Mouse (Mus musculus): ENCODE data around the gene Lsp1. TPM values are rescaled to one million over a fixed set of nuclear protein-coding genes. Genes with fewer than 3 reads are reported as not detected.

Gene Lsp1
- polyA plus RNA-seq, 1 experiment from 2014 or later: 5.1 TPM

DNA sequence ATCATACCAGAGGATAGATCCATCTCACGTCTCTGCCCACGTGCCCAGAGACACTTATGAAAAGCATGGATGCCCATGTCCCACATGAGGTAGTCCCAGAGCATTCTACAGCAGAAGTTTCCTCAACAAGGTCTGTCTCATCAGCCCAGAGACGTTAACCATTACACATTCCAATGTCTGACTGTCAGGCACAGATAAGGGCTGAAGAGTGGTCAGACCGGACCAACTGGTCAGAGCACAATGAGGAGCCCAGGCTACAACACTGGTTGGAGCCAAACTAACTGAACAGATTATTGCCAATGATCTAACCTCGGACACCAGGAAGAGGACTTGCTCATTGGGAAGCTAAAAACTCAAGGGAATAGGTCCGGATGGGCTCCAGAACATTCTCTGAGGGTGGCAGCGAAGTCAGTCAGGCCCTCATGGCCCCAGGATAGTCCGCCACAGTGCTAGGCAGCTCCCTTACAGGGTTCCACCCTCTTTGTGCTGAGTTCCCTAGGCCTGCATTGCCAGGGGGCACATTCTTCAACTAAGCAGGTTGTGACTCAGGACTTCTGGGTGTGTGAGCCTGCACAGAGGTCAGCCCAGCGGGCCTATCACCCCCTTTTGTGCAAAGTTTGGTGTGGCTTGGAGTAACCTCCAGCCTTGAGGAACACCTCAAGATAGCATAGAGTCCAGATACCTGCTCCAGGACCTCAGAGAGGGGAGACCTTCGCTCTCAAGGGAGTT is 26.3 kb upstream of the Lsp1 start, which contains the start of gene Syt8:
Gene Syt8 (plus strand): TSS at position 714 of the 729 bp plus-strand sequence.
- Histone ChIP-seq H3K9me3 (no peaks in the 10 kb centered on the region), H3K4me1 (replicated peaks) (peaks cover 17% of the 10 kb centered on the region), H3K27ac (no peak within 1 kb of the TSS), H3K36me3 (no peaks in the 10 kb centered on the region), H3K4me3 (no peak within 1 kb of the TSS), H3K9ac (no peak within 1 kb of the TSS), H3K27me3 (no peaks in the 10 kb centered on the region; the same call in 1 of the 2 replicates), H3K4me2 (no peak within 1 kb of the TSS)
- ATAC-seq (ENCODE audit: low FRiP score): no peak
- WGBS: 85% methylated on average over 10 of the region's 10 CpGs

DNA sequence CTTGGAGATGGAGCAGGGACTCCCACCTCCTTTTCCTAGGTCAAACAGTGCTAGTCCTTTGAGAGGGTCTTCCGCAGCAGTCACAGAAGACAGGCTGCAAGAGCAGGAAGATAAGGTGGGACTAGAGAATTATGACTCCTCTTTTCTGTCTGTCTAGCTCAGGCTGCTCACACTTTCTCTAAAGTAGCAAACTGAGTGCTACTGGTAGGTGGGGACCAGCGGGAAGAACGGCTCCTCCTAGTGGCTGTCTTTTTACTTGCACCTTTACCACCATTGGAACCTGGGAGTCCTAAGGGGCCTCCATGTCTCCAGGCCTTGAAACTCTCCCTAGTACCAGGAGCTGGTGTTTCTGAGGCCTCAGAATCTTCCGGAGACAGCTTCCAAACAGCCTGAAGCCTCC is 25.1 kb upstream of the Lsp1 start:
- Histone ChIP-seq H3K27ac (no peak overlapping the region), H3K4me2 (no peak overlapping the region), H3K27me3 (no peaks in the 10 kb centered on the region; the same call in 1 of the 2 replicates), H3K9ac (no peak overlapping the region), H3K4me3 (no peak overlapping the region), H3K9me3 (no peaks in the 10 kb centered on the region), H3K4me1 (replicated peaks) (peaks cover 8% of the 10 kb centered on the region), H3K36me3 (no peaks in the 10 kb centered on the region)
- ATAC-seq (ENCODE audit: low FRiP score): no peak
- 23% methylated on average over 4 of the region's 4 CpGs for WGBS

DNA sequence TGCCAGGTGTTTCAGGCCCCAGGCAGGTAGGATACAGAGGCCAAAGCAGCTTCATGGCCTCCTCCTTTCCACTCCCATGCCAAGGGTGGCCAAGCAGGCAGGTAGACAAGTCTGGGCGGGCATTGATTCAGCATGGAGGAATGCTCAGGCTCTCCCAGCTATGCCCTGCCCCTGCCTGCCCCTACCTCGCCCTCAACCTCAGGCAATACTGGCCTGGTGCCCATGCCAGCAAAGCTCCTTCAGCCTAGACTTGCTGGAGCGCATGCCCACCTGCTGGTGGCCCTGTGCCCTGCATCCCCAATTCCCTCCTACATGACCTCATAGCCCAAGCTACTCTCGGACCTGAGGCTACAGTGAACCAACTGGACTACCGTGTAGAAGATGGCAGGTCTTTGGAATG is 23.3 kb upstream of the Lsp1 start:
- Histone ChIP-seq H3K27ac (no peak overlapping the region), H3K27me3 (no peaks in the 10 kb centered on the region; the same call in 1 of the 2 replicates), H3K9me3 (no peaks in the 10 kb centered on the region), H3K4me1 (replicated peaks) (0 out of 2 replicates have a peak, but pooled peaks cover 4% of the 10 kb centered on the region), H3K9ac (no peak overlapping the region), H3K4me3 (no peak overlapping the region), H3K4me2 (no peak overlapping the region), H3K36me3 (no peaks in the 10 kb centered on the region)
- no peak for ATAC-seq (ENCODE audit: low FRiP score)
- 83% methylated on average over 5 of the region's 5 CpGs for WGBS

DNA sequence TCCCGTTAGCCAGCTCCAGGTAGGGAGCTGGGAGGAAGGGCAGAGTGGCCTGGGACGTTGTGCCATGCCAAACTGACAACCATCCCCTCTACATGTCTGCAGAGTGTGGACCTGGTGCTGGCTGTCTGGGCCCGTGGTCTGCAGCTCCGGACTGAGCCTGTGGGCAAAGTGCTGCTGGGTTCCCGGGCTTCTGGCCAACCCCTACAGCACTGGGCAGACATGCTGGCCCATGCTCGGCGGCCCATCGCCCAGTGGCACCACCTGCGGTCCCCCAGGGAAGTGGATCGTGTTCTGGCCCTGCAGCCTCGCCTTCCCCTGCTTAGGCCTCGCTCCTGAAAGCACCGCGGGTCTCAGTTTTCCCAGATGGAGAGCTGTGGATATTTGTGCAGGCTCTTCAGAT is 20.6 kb upstream of the Lsp1 start:
- Histone ChIP-seq H3K4me2 (no peak overlapping the region), H3K27ac (no peak overlapping the region), H3K9me3 (no peaks in the 10 kb centered on the region), H3K27me3 (no peaks in the 10 kb centered on the region), H3K36me3 (no peaks in the 10 kb centered on the region), H3K9ac (no peak overlapping the region), H3K4me1 (replicated peaks) (0 out of 2 replicates have a peak, but pooled peaks cover 4% of the 10 kb centered on the region), H3K4me3 (no peak overlapping the region)
- WGBS: 90% methylated on average over 14 of the region's 14 CpGs
- no peak for ATAC-seq (ENCODE audit: low FRiP score)

DNA sequence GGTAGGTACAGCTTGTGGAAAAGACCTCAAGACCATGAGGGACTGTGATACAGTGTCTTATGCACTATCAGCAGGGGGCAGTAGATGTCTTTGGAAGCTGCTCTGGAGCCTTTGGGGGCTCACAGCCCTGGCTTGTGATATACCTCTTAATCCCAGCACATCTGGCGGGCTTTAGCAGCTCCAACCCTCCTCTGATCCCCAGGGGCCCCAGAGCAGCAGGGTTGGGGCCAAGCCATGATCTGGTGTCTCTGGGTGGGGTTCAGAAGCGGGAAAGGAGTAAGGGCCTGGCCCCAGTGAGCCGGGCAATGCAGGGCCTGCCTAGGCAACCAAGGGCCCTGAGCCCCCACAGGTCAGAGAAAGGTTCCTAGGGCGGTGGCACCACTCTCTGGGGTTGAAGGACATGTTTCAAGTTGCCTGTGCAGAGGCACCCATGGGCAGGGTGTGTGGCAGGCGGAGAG is 19.9 kb upstream of the Lsp1 start:
- Histone ChIP-seq H3K9ac (no peak overlapping the region), H3K36me3 (no peaks in the 10 kb centered on the region), H3K27ac (no peak overlapping the region), H3K9me3 (no peaks in the 10 kb centered on the region), H3K27me3 (no peaks in the 10 kb centered on the region), H3K4me2 (no peak overlapping the region), H3K4me1 (replicated peaks) (0 out of 2 replicates have a peak, but pooled peaks cover 4% of the 10 kb centered on the region), H3K4me3 (no peak overlapping the region)
- WGBS: 52% methylated on average over 5 of the region's 5 CpGs
- peak; percentile 43; the same call in 1 of the 2 replicates for ATAC-seq (ENCODE audit: low FRiP score)

DNA sequence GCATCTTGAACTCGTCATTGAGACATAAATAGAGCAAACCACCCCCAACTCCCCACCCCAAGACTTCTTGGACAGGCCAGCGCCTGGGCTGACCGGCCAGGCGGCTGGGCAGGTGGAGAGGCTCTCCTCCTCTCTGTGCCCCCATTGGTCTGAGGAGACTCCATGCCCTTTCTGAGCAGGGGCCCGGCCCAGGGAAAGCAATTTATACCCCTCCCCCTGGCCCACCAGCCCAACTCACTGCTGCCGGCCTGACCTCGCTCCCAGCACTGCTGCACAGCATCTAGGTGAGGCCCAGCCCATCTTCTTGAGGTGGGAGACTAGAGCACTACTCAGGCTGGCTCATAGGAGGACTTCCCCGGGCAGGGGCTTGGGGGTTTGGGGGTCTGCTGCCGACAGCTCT is 19.0 kb upstream of the Lsp1 start, which contains the start of gene Tnni2:
Gene Tnni2 (plus strand): TSS at position 224 of the 400 bp plus-strand sequence.
- H3K27ac ChIP-seq: no peak within 1 kb of the TSS
- no peaks in the 10 kb centered on the region for H3K9me3 ChIP-seq
- 75% methylated on average over 9 of the region's 9 CpGs for WGBS
- no peak within 1 kb of the TSS for H3K9ac ChIP-seq
- H3K36me3 ChIP-seq: no peaks in the 10 kb centered on the region
- no peaks in the 10 kb centered on the region for H3K27me3 ChIP-seq
- H3K4me1 ChIP-seq (replicated peaks): 0 out of 2 replicates have a peak, but pooled peaks cover 4% of the 10 kb centered on the region
- ATAC-seq (ENCODE audit: low FRiP score): no peak
- no peak within 1 kb of the TSS for H3K4me2 ChIP-seq
- H3K4me3 ChIP-seq: no peak within 1 kb of the TSS

DNA sequence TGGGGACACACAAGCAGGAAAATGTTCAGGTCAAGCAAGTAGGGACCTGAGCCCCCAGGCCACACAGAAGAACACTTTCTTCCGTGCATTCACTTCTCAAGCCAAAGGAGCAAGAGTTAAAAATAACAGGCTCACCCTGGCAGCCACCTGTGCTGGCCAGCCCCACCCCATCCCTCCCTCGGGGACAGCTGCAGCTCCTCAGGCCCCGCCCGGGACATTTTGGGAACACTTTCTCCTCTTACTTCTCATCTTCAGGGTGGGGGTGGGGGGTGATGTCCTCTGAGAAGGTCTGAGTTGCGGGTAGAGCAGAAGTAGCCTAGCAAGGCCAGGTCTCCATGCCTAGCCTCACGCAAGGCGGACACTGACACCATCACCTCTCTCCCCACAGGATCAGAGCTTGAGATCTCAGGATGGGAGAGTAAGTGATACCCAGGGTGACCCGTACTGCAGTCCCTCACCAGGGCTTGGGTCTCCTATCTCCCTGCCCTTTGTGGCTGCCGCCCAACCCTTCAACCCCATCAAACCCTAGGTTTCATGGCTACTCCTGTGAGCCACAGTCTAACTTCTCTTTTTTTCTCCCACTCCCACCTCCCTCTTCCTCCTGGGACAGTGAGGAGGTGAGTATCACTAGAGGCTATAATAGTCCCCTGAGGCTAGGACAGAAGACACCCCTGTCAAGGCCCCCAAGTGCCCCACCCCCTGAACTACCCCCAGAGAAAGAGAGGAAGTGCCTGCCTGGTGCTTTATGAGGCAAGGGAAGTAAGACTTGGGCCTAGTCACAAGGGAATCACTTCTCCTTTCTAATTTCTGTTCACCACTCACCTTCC is 18.3 kb upstream of the Lsp1 start:
- no peak overlapping the region for H3K4me3 ChIP-seq
- H3K27ac ChIP-seq: no peak overlapping the region
- no peaks in the 10 kb centered on the region for H3K9me3 ChIP-seq
- H3K27me3 ChIP-seq: no peaks in the 10 kb centered on the region
- no peak overlapping the region for H3K9ac ChIP-seq
- no peak for ATAC-seq (ENCODE audit: low FRiP score)
- H3K36me3 ChIP-seq: no peaks in the 10 kb centered on the region
- no peak overlapping the region for H3K4me2 ChIP-seq
- 80% methylated on average over 9 of the region's 9 CpGs for WGBS
- 0 out of 2 replicates have a peak, but pooled peaks cover 4% of the 10 kb centered on the region for H3K4me1 ChIP-seq (replicated peaks)

DNA sequence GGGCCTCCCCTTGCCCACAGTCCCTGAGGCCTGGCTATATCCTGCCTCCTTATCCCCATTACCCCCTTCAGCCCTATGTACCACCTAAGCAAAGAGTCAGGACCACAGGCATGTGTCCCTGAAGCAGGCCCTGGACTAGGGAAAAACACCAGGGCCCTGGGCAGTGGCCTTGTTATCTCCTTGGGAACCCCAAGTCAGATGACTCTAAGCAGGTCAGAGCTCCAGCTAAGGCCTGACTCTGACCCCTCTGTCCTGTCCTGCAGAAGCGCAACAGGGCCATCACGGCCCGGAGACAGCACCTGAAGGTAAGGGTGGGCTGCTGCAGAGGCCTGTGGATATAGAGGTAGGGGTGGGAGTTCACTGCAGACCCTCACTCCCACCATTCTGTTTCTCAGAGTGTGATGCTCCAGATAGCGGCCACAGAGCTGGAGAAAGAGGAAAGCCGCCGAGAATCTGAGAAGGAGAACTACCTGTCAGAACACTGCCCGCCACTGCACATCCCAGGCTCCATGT is 17.6 kb upstream of the Lsp1 start:
- WGBS: 99% methylated on average over 7 of the region's 7 CpGs
- Histone ChIP-seq H3K36me3 (no peaks in the 10 kb centered on the region), H3K4me1 (replicated peaks) (0 out of 2 replicates have a peak, but pooled peaks cover 4% of the 10 kb centered on the region), H3K9me3 (no peaks in the 10 kb centered on the region), H3K27me3 (no peaks in the 10 kb centered on the region), H3K9ac (no peak overlapping the region), H3K4me2 (no peak overlapping the region), H3K27ac (no peak overlapping the region), H3K4me3 (no peak overlapping the region)
- no peak for ATAC-seq (ENCODE audit: low FRiP score)

DNA sequence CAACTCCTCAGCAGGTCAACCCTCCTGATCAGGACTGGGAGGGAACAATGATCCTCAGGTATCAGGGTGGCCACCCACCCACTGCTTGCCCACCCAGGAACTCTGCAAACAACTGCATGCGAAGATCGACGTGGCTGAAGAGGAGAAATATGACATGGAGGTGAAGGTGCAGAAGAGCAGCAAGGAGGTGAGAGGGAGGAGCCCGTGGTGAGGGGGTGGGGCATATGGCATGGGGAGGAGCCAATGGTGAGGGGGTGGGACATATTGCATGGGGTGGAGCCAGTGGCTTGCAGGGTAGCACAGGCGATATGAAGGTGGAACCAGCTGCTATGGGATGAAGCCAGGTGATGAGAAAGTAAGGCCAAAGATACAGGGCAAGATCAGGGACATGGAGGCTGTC is 17.1 kb upstream of the Lsp1 start:
- no peaks in the 10 kb centered on the region for H3K36me3 ChIP-seq
- WGBS: 88% methylated on average over 5 of the region's 5 CpGs
- 0 out of 2 replicates have a peak, but pooled peaks cover 4% of the 10 kb centered on the region for H3K4me1 ChIP-seq (replicated peaks)
- H3K9me3 ChIP-seq: no peaks in the 10 kb centered on the region
- H3K27me3 ChIP-seq: no peaks in the 10 kb centered on the region
- ATAC-seq (ENCODE audit: low FRiP score): no peak
- no peak overlapping the region for H3K27ac ChIP-seq
- no peak overlapping the region for H3K9ac ChIP-seq
- no peak overlapping the region for H3K4me3 ChIP-seq
- H3K4me2 ChIP-seq: no peak overlapping the region

DNA sequence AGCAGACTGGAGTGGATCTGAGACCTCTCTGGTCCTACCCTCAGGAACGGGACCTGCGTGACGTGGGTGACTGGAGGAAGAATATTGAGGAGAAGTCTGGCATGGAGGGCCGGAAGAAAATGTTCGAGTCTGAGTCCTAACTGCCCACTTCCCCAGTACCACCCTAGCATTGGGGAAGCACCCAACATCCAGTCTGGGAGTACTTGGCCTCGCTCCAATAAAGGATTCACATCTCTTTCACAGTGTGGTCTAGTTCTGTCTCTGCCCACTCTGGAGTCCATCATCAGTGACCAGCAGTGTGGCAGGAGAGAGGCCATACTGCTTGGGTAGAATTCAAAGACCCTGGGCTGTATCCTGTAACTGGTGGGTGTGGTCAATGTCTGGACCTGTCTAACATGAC is 16.4 kb upstream of the Lsp1 start:
- no peak for ATAC-seq (ENCODE audit: low FRiP score)

DNA sequence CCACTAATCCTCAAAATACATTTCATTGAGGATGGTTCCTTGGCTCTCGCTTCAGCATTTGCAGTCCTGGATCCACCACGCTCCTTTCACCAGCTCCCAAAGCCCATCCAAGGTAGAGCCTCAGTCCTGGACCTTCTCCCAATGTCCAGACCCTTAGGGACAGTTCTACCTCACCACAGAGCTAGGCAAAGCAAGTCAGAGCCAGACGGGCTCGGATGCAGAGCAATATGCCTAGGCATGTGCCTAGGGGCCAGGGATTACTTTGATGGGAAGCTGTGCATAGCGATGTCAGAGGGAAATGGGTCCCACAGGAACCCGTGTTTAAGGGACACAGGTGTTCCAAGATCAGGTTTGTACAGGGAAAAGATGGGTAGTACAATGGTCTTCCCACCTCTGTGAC is 15.3 kb upstream of the Lsp1 start:
- Histone ChIP-seq H3K4me1 (replicated peaks) (0 out of 2 replicates have a peak, but pooled peaks cover 4% of the 10 kb centered on the region), H3K27ac (no peak overlapping the region), H3K9ac (no peak overlapping the region), H3K9me3 (no peaks in the 10 kb centered on the region), H3K36me3 (no peaks in the 10 kb centered on the region), H3K4me2 (no peak overlapping the region), H3K27me3 (no peaks in the 10 kb centered on the region), H3K4me3 (no peak overlapping the region)
- no peak for ATAC-seq (ENCODE audit: low FRiP score)
- 86% methylated on average over 6 of the region's 6 CpGs for WGBS

More for the DNA sequence above, 16.4 kb upstream of the Lsp1 start:
- 92% methylated on average over 6 of the region's 6 CpGs for WGBS
- Histone ChIP-seq H3K4me2 (no peak overlapping the region), H3K9ac (no peak overlapping the region), H3K4me1 (replicated peaks) (0 out of 2 replicates have a peak, but pooled peaks cover 4% of the 10 kb centered on the region), H3K4me3 (no peak overlapping the region), H3K36me3 (no peaks in the 10 kb centered on the region), H3K27ac (no peak overlapping the region), H3K9me3 (no peaks in the 10 kb centered on the region), H3K27me3 (no peaks in the 10 kb centered on the region)

DNA sequence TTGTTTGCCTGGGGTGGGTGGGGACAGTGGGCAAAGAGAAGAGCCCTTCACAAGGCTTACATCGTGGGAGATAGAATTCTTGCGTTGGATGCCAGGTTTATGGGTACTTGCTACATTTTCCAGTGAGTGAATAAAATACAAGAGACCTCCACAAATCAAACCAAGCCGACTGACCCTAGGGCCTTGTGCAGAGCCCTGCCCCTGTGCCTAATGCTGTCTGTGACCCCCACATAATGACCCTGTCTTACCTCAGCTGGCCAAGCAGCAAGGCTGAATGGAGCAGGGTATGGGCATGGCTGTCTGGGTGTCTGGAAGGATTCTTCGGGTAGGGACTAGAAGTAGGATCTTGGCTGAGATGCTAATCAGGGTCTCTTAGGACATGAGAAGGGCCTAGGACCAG is 14.3 kb upstream of the Lsp1 start:
- Histone ChIP-seq H3K4me1 (replicated peaks) (no peaks in the 10 kb centered on the region), H3K9me3 (no peaks in the 10 kb centered on the region), H3K9ac (no peak overlapping the region), H3K36me3 (no peaks in the 10 kb centered on the region), H3K27me3 (no peaks in the 10 kb centered on the region), H3K4me3 (no peak overlapping the region), H3K27ac (no peak overlapping the region), H3K4me2 (no peak overlapping the region)
- no peak for ATAC-seq (ENCODE audit: low FRiP score)
- WGBS: 91% methylated on average over 4 of the region's 4 CpGs

All from hindbrain, embryonic 13.5 days (tissue).